Mouse (Mus musculus) intestine, embryonic 15.5 days (tissue): ENCODE measurements at regions not wholly inside any gene's neighbourhood (a gene's known extent, or its start where the extent isn't known, plus 50 kb on each side); places are given as distances from the start of the nearest gene placed in this dataset.

Experiments
- ATAC-seq: fragments of 200-750 bp; cut with Nextera tagmentation; 2 replicates; pipeline ENCODE4 v1.8.0; 2017; ENCODE audit warnings: moderate TSS enrichment, moderate library complexity
- H3K27ac ChIP-seq: fragments of 300-500 bp; sonication (generic); 2 replicates; pipeline ENCODE4 v1.5.1; 2015; ENCODE audit warnings: mild to moderate bottlenecking, inconsistent platforms
- H3K27me3 ChIP-seq: fragments of 300-500 bp; sonication (generic); replicated peaks from 2 replicates; pipeline ENCODE4 v1.6.1; 2015; ENCODE audit warnings: inconsistent platforms
- H3K36me3 ChIP-seq: fragments of 300-500 bp; sonication (generic); 2 replicates; pipeline ENCODE4 v1.6.1; 2015; ENCODE audit warnings: inconsistent platforms
- H3K4me1 ChIP-seq: fragments of 300-500 bp; sonication (generic); replicated peaks from 2 replicates; pipeline ENCODE4 v1.6.1; 2015; ENCODE audit warnings: inconsistent platforms
- H3K4me2 ChIP-seq: fragments of 300-500 bp; sonication (generic); replicated peaks from 2 replicates; pipeline ENCODE4 v1.6.1; 2015; ENCODE audit warnings: mild to moderate bottlenecking, inconsistent platforms
- H3K4me3 ChIP-seq: fragments of 300-500 bp; sonication (generic); replicated peaks from 2 replicates; pipeline ENCODE4 v1.5.1; 2015; ENCODE audit warnings: inconsistent platforms
- H3K9ac ChIP-seq: fragments of 300-500 bp; sonication (generic); 2 replicates; pipeline ENCODE4 v1.6.1; 2015; ENCODE audit warnings: inconsistent platforms
- H3K9me3 ChIP-seq: fragments of 300-500 bp; sonication (generic); 2 replicates; pipeline ENCODE4 v1.6.1; 2016; ENCODE audit warnings: inconsistent platforms
- WGBS: fragments of 180-500 bp; shearing (Covaris S2); methylation state at CpG from one replicate; pipeline ENCODE4 v1.1.7; 2015; 5-methylcytosine and 5-hydroxymethylcytosine counted together

GRCm38 (mm10) chr8:44094818-44095217, 385.0 kb upstream of the Adam34 start:
- H3K9ac ChIP-seq = no peak overlapping the region
- WGBS = 58% methylated on average over 1 of the region's 1 CpGs
- H3K36me3 ChIP-seq = no peaks in the 10 kb centered on the region
- no peaks in the 10 kb centered on the region for H3K9me3 ChIP-seq
- H3K27ac ChIP-seq = no peak overlapping the region
- no peak overlapping the region for H3K4me2 ChIP-seq
- no peak overlapping the region for H3K4me3 ChIP-seq
- H3K27me3 ChIP-seq = no peaks in the 10 kb centered on the region
- H3K4me1 ChIP-seq = no peaks in the 10 kb centered on the region
- ATAC-seq = no peak

- Histone ChIP-seq H3K4me1 (no peaks in the 10 kb centered on the region), H3K9ac (no peak overlapping the region), H3K4me3 (no peak overlapping the region), H3K9me3 (no peaks in the 10 kb centered on the region), H3K4me2 (no peak overlapping the region), H3K27me3 (no peaks in the 10 kb centered on the region), H3K27ac (no peak overlapping the region), H3K36me3 (no peaks in the 10 kb centered on the region)
- 62% methylated on average over 1 of the region's 1 CpGs for WGBS
- ATAC-seq = no peak
These were observed 383.6 kb upstream of the Adam34 start for GRCm38 (mm10) chr8:44093491-44093890.

GRCm38 (mm10) chr8:44082057-44082456, 372.2 kb upstream of the Adam34 start:
- Histone ChIP-seq H3K4me1 (no peaks in the 10 kb centered on the region), H3K36me3 (no peaks in the 10 kb centered on the region), H3K4me3 (no peak overlapping the region), H3K9ac (no peak overlapping the region), H3K4me2 (no peak overlapping the region), H3K27me3 (no peaks in the 10 kb centered on the region), H3K27ac (no peak overlapping the region), H3K9me3 (no peaks in the 10 kb centered on the region)
- no peak for ATAC-seq
- 88% methylated on average over 4 of the region's 4 CpGs for WGBS

GRCm38 (mm10) chr8:44058846-44059245, 349.0 kb upstream of the Adam34 start:
- H3K9me3 ChIP-seq = no peaks in the 10 kb centered on the region
- WGBS = 64% methylated on average over 5 of the region's 5 CpGs
- ATAC-seq = no peak
- H3K27ac ChIP-seq = no peak overlapping the region
- H3K27me3 ChIP-seq = no peaks in the 10 kb centered on the region
- H3K4me2 ChIP-seq = no peak overlapping the region
- H3K9ac ChIP-seq = no peak overlapping the region
- no peaks in the 10 kb centered on the region for H3K36me3 ChIP-seq
- no peak overlapping the region for H3K4me3 ChIP-seq
- H3K4me1 ChIP-seq = no peaks in the 10 kb centered on the region

GRCm38 (mm10) chr8:44042572-44043355, 332.9 kb upstream of the Adam34 start:
- Histone ChIP-seq H3K9ac (no peak overlapping the region), H3K4me3 (no peak overlapping the region), H3K9me3 (no peaks in the 10 kb centered on the region), H3K4me1 (no peaks in the 10 kb centered on the region), H3K4me2 (no peak overlapping the region), H3K36me3 (no peaks in the 10 kb centered on the region), H3K27ac (no peak overlapping the region), H3K27me3 (no peaks in the 10 kb centered on the region)
- 95% methylated on average over 8 of the region's 8 CpGs for WGBS
- no peak for ATAC-seq

- Histone ChIP-seq H3K4me2 (0 out of 2 replicates have a peak overlapping the region, but pooled peaks have one; percentile 9), H3K27ac (no peak overlapping the region)
These were observed 324.4 kb upstream of the Adam34 start for GRCm38 (mm10) chr8:44034211-44034610.

GRCm38 (mm10) chr8:44031376-44031775, 321.5 kb upstream of the Adam34 start:
- H3K4me3 ChIP-seq = no peak overlapping the region
- H3K36me3 ChIP-seq = no peaks in the 10 kb centered on the region
- ATAC-seq = no peak
- 94% methylated on average over 2 of the region's 2 CpGs for whole genome bisulfite sequencing
- no peak overlapping the region for H3K27ac ChIP-seq
- H3K9ac ChIP-seq = no peak overlapping the region
- no peaks in the 10 kb centered on the region for H3K9me3 ChIP-seq
- no peaks in the 10 kb centered on the region for H3K4me1 ChIP-seq
- H3K4me2 ChIP-seq = no peak overlapping the region
- no peaks in the 10 kb centered on the region for H3K27me3 ChIP-seq

More at GRCm38 (mm10) chr8:44034211-44034610, 324.4 kb upstream of the Adam34 start:
- Histone ChIP-seq H3K36me3 (no peaks in the 10 kb centered on the region), H3K27me3 (no peaks in the 10 kb centered on the region), H3K9ac (no peak overlapping the region), H3K4me3 (no peak overlapping the region), H3K4me1 (no peaks in the 10 kb centered on the region), H3K9me3 (no peaks in the 10 kb centered on the region)
- whole genome bisulfite sequencing = 23% methylated on average over 4 of the region's 4 CpGs
- no peak for ATAC-seq

GRCm38 (mm10) chr8:44030972-44031371, 321.1 kb upstream of the Adam34 start:
- Histone ChIP-seq H3K4me2 (no peak overlapping the region), H3K36me3 (no peaks in the 10 kb centered on the region), H3K9ac (no peak overlapping the region), H3K9me3 (no peaks in the 10 kb centered on the region), H3K27ac (no peak overlapping the region), H3K4me3 (no peak overlapping the region), H3K27me3 (no peaks in the 10 kb centered on the region), H3K4me1 (no peaks in the 10 kb centered on the region)
- no peak for ATAC-seq

- Histone ChIP-seq H3K9me3 (no peaks in the 10 kb centered on the region), H3K27me3 (no peaks in the 10 kb centered on the region), H3K4me2 (no peak overlapping the region), H3K4me1 (no peaks in the 10 kb centered on the region), H3K4me3 (no peak overlapping the region), H3K27ac (no peak overlapping the region), H3K36me3 (no peaks in the 10 kb centered on the region), H3K9ac (no peak overlapping the region)
- no peak for ATAC-seq
- 36% methylated on average over 4 of the region's 4 CpGs for WGBS
These were observed 317.9 kb upstream of the Adam34 start for GRCm38 (mm10) chr8:44027738-44028137.

GRCm38 (mm10) chr8:44025926-44026325, 316.1 kb upstream of the Adam34 start:
- no peak for ATAC-seq

GRCm38 (mm10) chr8:44024028-44024427, 314.2 kb upstream of the Adam34 start:
- H3K4me2 ChIP-seq = no peak overlapping the region
- no peaks in the 10 kb centered on the region for H3K36me3 ChIP-seq
- no peak for ATAC-seq
- no peak overlapping the region for H3K4me3 ChIP-seq
- no peaks in the 10 kb centered on the region for H3K27me3 ChIP-seq
- H3K9me3 ChIP-seq = no peaks in the 10 kb centered on the region
- no peak overlapping the region for H3K9ac ChIP-seq
- no peaks in the 10 kb centered on the region for H3K4me1 ChIP-seq
- H3K27ac ChIP-seq = no peak overlapping the region
- WGBS = 79% methylated on average over 3 of the region's 3 CpGs

More at GRCm38 (mm10) chr8:44025926-44026325, 316.1 kb upstream of the Adam34 start:
- no peak overlapping the region for H3K9ac ChIP-seq
- no peak overlapping the region for H3K4me2 ChIP-seq
- no peaks in the 10 kb centered on the region for H3K36me3 ChIP-seq
- no peak overlapping the region for H3K4me3 ChIP-seq
- no peaks in the 10 kb centered on the region for H3K9me3 ChIP-seq
- no peak overlapping the region for H3K27ac ChIP-seq
- H3K4me1 ChIP-seq = no peaks in the 10 kb centered on the region
- WGBS = 32% methylated on average over 3 of the region's 3 CpGs
- H3K27me3 ChIP-seq = no peaks in the 10 kb centered on the region
